Mouse (Mus musculus): ENCODE results near the gene Numbl. TPM values are rescaled to one million over a fixed set of nuclear protein-coding genes. Genes with fewer than 3 reads are reported as not detected.

Numbl gene
- polyA plus RNA-seq, 1 experiment from 2014 or later, result 12.8 TPM

- H3K4me1 ChIP-seq (replicated peaks; ENCODE audit: control insufficient read depth, insufficient read depth), result peaks cover 4% of the 10 kb centered on the region; the same call in 1 of the 2 replicates
- H3K9ac ChIP-seq (ENCODE audit: low read length), result no peak overlapping the region
- H3K9me3 ChIP-seq (ENCODE audit: control insufficient read depth, low read length), result no peaks in the 10 kb centered on the region
- ATAC-seq (ENCODE audit: low FRiP score, low TSS enrichment) (no peak), DNase-seq (ENCODE audit: low spot score) (no peak)
- WGBS, result 57% methylated on average over 8 of the region's 8 CpGs
- H3K27me3 ChIP-seq (ENCODE audit: control insufficient read depth, insufficient read depth, low read length), result no peaks in the 10 kb centered on the region
- H3K4me2 ChIP-seq (replicated peaks; ENCODE audit: low read depth), result no peak overlapping the region
- no peak overlapping the region for H3K4me3 ChIP-seq (ENCODE audit: low read depth, low read length)
- H3K36me3 ChIP-seq (ENCODE audit: control insufficient read depth, insufficient read depth, low read length), result peaks cover 5% of the 10 kb centered on the region
- TF ChIP-seq CTCF (IDR thresholded peaks at IDR 0.05; ENCODE audit: low read depth), result no peak
- no peak for TF ChIP-seq EP300 (optimal IDR thresholded peaks at IDR 0.05)
- H3K27ac ChIP-seq (replicated peaks), result no peak overlapping the region
Measured at GRCm38 (mm10) chr7:27310996-27311535, 52.8 kb downstream of the Numbl start.

GRCm38 (mm10) chr7:27311651-27312284, 53.5 kb downstream of the Numbl start:
- Histone ChIP-seq H3K9ac (ENCODE audit: low read length) (no peak overlapping the region), H3K27ac (replicated peaks) (no peak overlapping the region), H3K4me2 (replicated peaks; ENCODE audit: low read depth) (no peak overlapping the region), H3K27me3 (ENCODE audit: control insufficient read depth, insufficient read depth, low read length) (no peaks in the 10 kb centered on the region), H3K4me1 (replicated peaks; ENCODE audit: control insufficient read depth, insufficient read depth) (peaks cover 4% of the 10 kb centered on the region; the same call in 1 of the 2 replicates), H3K36me3 (ENCODE audit: control insufficient read depth, insufficient read depth, low read length) (peaks cover 5% of the 10 kb centered on the region), H3K4me3 (ENCODE audit: low read depth, low read length) (no peak overlapping the region), H3K9me3 (ENCODE audit: control insufficient read depth, low read length) (no peaks in the 10 kb centered on the region)
- ATAC-seq (ENCODE audit: low FRiP score, low TSS enrichment) (no peak), DNase-seq (ENCODE audit: low spot score) (no peak)
- 86% methylated on average over 12 of the region's 12 CpGs for WGBS
- TF ChIP-seq EP300 (optimal IDR thresholded peaks at IDR 0.05) (no peak), CTCF (IDR thresholded peaks at IDR 0.05; ENCODE audit: low read depth) (no peak)

GRCm38 (mm10) chr7:27314393-27314792, 56.2 kb downstream of the Numbl start:
- H3K9ac ChIP-seq (ENCODE audit: low read length), result no peak overlapping the region
- no peak overlapping the region for H3K27ac ChIP-seq (replicated peaks)
- H3K27me3 ChIP-seq (ENCODE audit: control insufficient read depth, insufficient read depth, low read length), result no peaks in the 10 kb centered on the region
- H3K4me2 ChIP-seq (replicated peaks; ENCODE audit: low read depth), result no peak overlapping the region
- peaks cover under 1% of the 10 kb centered on the region; the same call in 1 of the 2 replicates for H3K4me1 ChIP-seq (replicated peaks; ENCODE audit: control insufficient read depth, insufficient read depth)
- TF ChIP-seq EP300 (optimal IDR thresholded peaks at IDR 0.05), result no peak
- peak; percentile 52 for TF ChIP-seq CTCF (IDR thresholded peaks at IDR 0.05; ENCODE audit: low read depth)
- ATAC-seq (ENCODE audit: low FRiP score, low TSS enrichment) (no peak), DNase-seq (ENCODE audit: low spot score) (no peak)
- 92% methylated on average over 3 of the region's 3 CpGs for WGBS
- H3K9me3 ChIP-seq (ENCODE audit: control insufficient read depth, low read length), result no peaks in the 10 kb centered on the region
- peaks cover 8% of the 10 kb centered on the region for H3K36me3 ChIP-seq (ENCODE audit: control insufficient read depth, insufficient read depth, low read length)
- no peak overlapping the region for H3K4me3 ChIP-seq (ENCODE audit: low read depth, low read length)

GRCm38 (mm10) chr7:27315958-27316357, 57.7 kb downstream of the Numbl start:
- no peak for DNase-seq (ENCODE audit: low spot score)
- no peak; the same call in 1 of the 2 replicates for ATAC-seq (ENCODE audit: low FRiP score, low TSS enrichment)
- no peaks in the 10 kb centered on the region for H3K9me3 ChIP-seq (ENCODE audit: control insufficient read depth, low read length)
- no peak overlapping the region for H3K4me3 ChIP-seq (ENCODE audit: low read depth, low read length)
- H3K4me1 ChIP-seq (replicated peaks; ENCODE audit: control insufficient read depth, insufficient read depth), result no peaks in the 10 kb centered on the region
- peaks cover 8% of the 10 kb centered on the region for H3K36me3 ChIP-seq (ENCODE audit: control insufficient read depth, insufficient read depth, low read length)
- no peak overlapping the region for H3K9ac ChIP-seq (ENCODE audit: low read length)
- H3K4me2 ChIP-seq (replicated peaks; ENCODE audit: low read depth), result no peak overlapping the region
- H3K27me3 ChIP-seq (ENCODE audit: control insufficient read depth, insufficient read depth, low read length), result no peaks in the 10 kb centered on the region
- H3K27ac ChIP-seq (replicated peaks), result no peak overlapping the region
- TF ChIP-seq CTCF (IDR thresholded peaks at IDR 0.05; ENCODE audit: low read depth) (no peak), EP300 (optimal IDR thresholded peaks at IDR 0.05) (no peak)
- 51% methylated on average over 7 of the region's 7 CpGs for WGBS

GRCm38 (mm10) chr7:27319411-27319810, 61.2 kb downstream of the Numbl start:
- no peak overlapping the region for H3K4me3 ChIP-seq (ENCODE audit: low read depth, low read length)
- no peak overlapping the region for H3K9ac ChIP-seq (ENCODE audit: low read length)
- H3K27me3 ChIP-seq (ENCODE audit: control insufficient read depth, insufficient read depth, low read length), result no peaks in the 10 kb centered on the region
- no peak for TF ChIP-seq EP300 (optimal IDR thresholded peaks at IDR 0.05)
- no peak for TF ChIP-seq CTCF (IDR thresholded peaks at IDR 0.05; ENCODE audit: low read depth)
- H3K36me3 ChIP-seq (ENCODE audit: control insufficient read depth, insufficient read depth, low read length), result peaks cover 14% of the 10 kb centered on the region
- H3K4me1 ChIP-seq (replicated peaks; ENCODE audit: control insufficient read depth, insufficient read depth), result no peaks in the 10 kb centered on the region
- no peak for DNase-seq (ENCODE audit: low spot score)
- WGBS, result 90% methylated on average over 22 of the region's 22 CpGs
- no peak overlapping the region for H3K27ac ChIP-seq (replicated peaks)
- H3K4me2 ChIP-seq (replicated peaks; ENCODE audit: low read depth), result no peak overlapping the region
- H3K9me3 ChIP-seq (ENCODE audit: control insufficient read depth, low read length), result no peaks in the 10 kb centered on the region
- ATAC-seq (ENCODE audit: low FRiP score, low TSS enrichment), result no peak

- H3K9ac ChIP-seq (ENCODE audit: low read length), result no peak overlapping the region
- ATAC-seq (ENCODE audit: low FRiP score, low TSS enrichment) (no peak), DNase-seq (ENCODE audit: low spot score) (no peak)
- no peak for TF ChIP-seq CTCF (IDR thresholded peaks at IDR 0.05; ENCODE audit: low read depth)
- H3K4me2 ChIP-seq (replicated peaks; ENCODE audit: low read depth), result no peak overlapping the region
- no peak overlapping the region for H3K4me3 ChIP-seq (ENCODE audit: low read depth, low read length)
- H3K27me3 ChIP-seq (ENCODE audit: control insufficient read depth, insufficient read depth, low read length), result no peaks in the 10 kb centered on the region
- H3K36me3 ChIP-seq (ENCODE audit: control insufficient read depth, insufficient read depth, low read length), result peaks cover 17% of the 10 kb centered on the region
- 40% methylated on average over 13 of the region's 13 CpGs for WGBS
- H3K9me3 ChIP-seq (ENCODE audit: control insufficient read depth, low read length), result no peaks in the 10 kb centered on the region
- H3K4me1 ChIP-seq (replicated peaks; ENCODE audit: control insufficient read depth, insufficient read depth), result 0 out of 2 replicates have a peak, but pooled peaks cover 2% of the 10 kb centered on the region
- no peak overlapping the region for H3K27ac ChIP-seq (replicated peaks)
Measured at GRCm38 (mm10) chr7:27322291-27322690, 64.1 kb downstream of the Numbl start.
